Mouse (Mus musculus): ENCODE measurements around the gene Shisa4. TPM values are rescaled to one million over a fixed set of nuclear protein-coding genes. Genes with fewer than 3 reads are reported as not detected.

Gene Shisa4
- polyA plus RNA-seq, 1 experiment from 2014 or later, result 43.5 TPM

GRCm38 (mm10) chr1:135363446-135363845 lies 11.6 kb downstream of the Shisa4 start:
- Histone ChIP-seq H3K4me1 (no peaks in the 10 kb centered on the region), H3K27me3 (no peaks in the 10 kb centered on the region), H3K36me3 (no peaks in the 10 kb centered on the region), H3K9me3 (no peaks in the 10 kb centered on the region), H3K27ac (no peak overlapping the region), H3K4me2 (replicated peaks) (no peak overlapping the region), H3K9ac (no peak overlapping the region), H3K4me3 (no peak overlapping the region)
- WGBS, result 78% methylated on average over 8 of the region's 8 CpGs
- ATAC-seq (ENCODE audit: insufficient number of reproducible peaks, insufficient read depth, low FRiP score, low TSS enrichment), result no peak

DNA sequence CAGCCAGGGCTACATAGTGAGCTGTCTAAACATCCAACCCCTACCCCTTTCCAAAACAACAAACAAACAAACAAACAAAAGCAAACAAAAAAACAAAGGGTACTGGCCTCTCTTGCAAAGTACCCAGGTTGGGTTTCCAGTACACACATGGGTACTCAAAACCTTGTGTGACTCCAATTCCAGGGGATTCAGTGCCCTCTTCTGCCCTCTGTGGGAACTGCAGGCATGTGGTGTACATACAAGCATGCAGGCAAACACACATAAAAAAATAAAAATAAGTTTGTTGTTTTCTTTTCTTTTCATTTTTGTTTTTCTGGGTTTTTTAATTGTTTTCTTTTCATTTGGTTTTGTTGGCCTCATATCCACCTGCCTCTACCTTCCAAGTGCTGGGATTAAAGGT lies 12.9 kb downstream of the Shisa4 start:
- Histone ChIP-seq H3K27ac (no peak overlapping the region), H3K4me1 (no peaks in the 10 kb centered on the region), H3K4me3 (no peak overlapping the region), H3K9me3 (no peaks in the 10 kb centered on the region), H3K27me3 (no peaks in the 10 kb centered on the region), H3K36me3 (no peaks in the 10 kb centered on the region), H3K9ac (no peak overlapping the region), H3K4me2 (replicated peaks) (no peak overlapping the region)
- ATAC-seq (ENCODE audit: insufficient number of reproducible peaks, insufficient read depth, low FRiP score, low TSS enrichment), result no peak

GRCm38 (mm10) chr1:135361491-135361890 lies 13.5 kb downstream of the Shisa4 start:
- no peak for ATAC-seq (ENCODE audit: insufficient number of reproducible peaks, insufficient read depth, low FRiP score, low TSS enrichment)
- Histone ChIP-seq H3K4me3 (no peak overlapping the region), H3K4me2 (replicated peaks) (no peak overlapping the region), H3K9ac (no peak overlapping the region), H3K36me3 (no peaks in the 10 kb centered on the region), H3K27ac (no peak overlapping the region), H3K9me3 (no peaks in the 10 kb centered on the region), H3K4me1 (no peaks in the 10 kb centered on the region), H3K27me3 (no peaks in the 10 kb centered on the region)
- 84% methylated on average over 4 of the region's 4 CpGs for WGBS

GRCm38 (mm10) chr1:135359071-135359470 lies 16.0 kb downstream of the Shisa4 start:
- WGBS, result 49% methylated on average over 2 of the region's 2 CpGs
- Histone ChIP-seq H3K9ac (no peak overlapping the region), H3K36me3 (no peaks in the 10 kb centered on the region), H3K27me3 (no peaks in the 10 kb centered on the region), H3K27ac (no peak overlapping the region), H3K4me2 (replicated peaks) (no peak overlapping the region), H3K4me3 (no peak overlapping the region), H3K4me1 (no peaks in the 10 kb centered on the region), H3K9me3 (no peaks in the 10 kb centered on the region)
- no peak for ATAC-seq (ENCODE audit: insufficient number of reproducible peaks, insufficient read depth, low FRiP score, low TSS enrichment)

- no peak overlapping the region for H3K27ac ChIP-seq
Measured at GRCm38 (mm10) chr1:135351953-135352352, 23.1 kb downstream of the Shisa4 start.

DNA sequence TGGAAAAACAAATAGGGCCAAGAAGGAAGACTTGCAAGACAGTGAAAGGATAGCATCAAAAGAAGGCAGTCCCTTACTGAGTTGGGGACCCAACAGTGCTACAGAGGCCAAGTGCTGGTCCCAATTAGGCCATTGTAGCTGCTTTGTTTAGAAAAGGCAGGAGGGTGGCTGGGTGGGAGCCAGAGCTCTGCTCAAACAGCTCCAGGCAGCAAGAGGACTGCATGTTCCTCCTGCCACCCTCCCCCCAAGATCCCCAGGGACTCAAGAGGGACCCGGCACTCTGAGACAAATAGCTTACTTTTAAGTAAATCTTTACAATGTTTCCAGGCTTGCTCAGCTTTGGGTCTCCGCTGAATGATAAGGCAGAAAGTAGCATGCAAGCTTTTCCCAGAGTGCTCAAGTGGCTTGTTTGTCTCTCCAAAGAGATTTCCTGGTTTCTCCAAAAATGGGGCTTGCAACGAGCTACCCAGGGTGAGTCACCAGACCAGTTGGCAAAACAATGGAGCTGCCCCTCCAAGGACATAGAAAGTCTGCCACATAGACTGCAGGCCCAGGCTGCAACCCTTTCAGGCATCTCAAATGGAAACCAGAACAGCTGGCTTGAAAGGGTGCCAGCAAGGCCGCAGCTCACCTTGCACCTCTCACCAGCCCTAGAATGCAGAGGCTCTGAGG lies 27.4 kb downstream of the Shisa4 start:
- Histone ChIP-seq H3K4me1 (peaks cover 10% of the 10 kb centered on the region; the same call in 1 of the 2 replicates), H3K9ac (no peak overlapping the region), H3K4me3 (no peak overlapping the region), H3K27me3 (no peaks in the 10 kb centered on the region), H3K4me2 (replicated peaks) (no peak overlapping the region), H3K27ac (no peak overlapping the region), H3K9me3 (no peaks in the 10 kb centered on the region), H3K36me3 (no peaks in the 10 kb centered on the region)
- WGBS, result 54% methylated on average over 4 of the region's 4 CpGs
- no peak for ATAC-seq (ENCODE audit: insufficient number of reproducible peaks, insufficient read depth, low FRiP score, low TSS enrichment)

More at GRCm38 (mm10) chr1:135351953-135352352, 23.1 kb downstream of the Shisa4 start:
- WGBS, result 80% methylated on average over 3 of the region's 3 CpGs
- no peaks in the 10 kb centered on the region for H3K27me3 ChIP-seq
- no peak overlapping the region for H3K9ac ChIP-seq
- no peaks in the 10 kb centered on the region for H3K9me3 ChIP-seq
- no peaks in the 10 kb centered on the region for H3K36me3 ChIP-seq
- no peak overlapping the region for H3K4me3 ChIP-seq
- H3K4me2 ChIP-seq (replicated peaks), result no peak overlapping the region
- peaks cover 10% of the 10 kb centered on the region; the same call in 1 of the 2 replicates for H3K4me1 ChIP-seq
- ATAC-seq (ENCODE audit: insufficient number of reproducible peaks, insufficient read depth, low FRiP score, low TSS enrichment), result no peak

DNA sequence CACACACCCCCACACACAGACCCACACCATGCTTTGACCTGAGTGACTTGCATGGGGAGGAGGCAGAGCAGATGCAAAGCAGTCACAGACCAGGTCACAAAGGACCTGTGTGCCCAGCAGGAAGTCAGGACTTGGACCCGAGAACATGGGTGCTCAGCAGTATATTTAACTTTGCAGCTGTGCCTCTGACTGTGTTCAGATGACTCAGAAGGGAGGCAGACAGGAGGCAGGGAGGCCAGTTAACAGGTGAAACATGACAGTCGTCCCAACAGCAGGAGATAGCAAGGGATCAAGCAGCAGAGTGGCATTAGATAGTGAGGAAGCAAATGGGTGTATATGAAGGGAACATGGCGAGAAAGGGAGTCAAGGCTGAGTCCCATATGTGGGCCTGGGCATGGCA lies 28.1 kb downstream of the Shisa4 start:
- Histone ChIP-seq H3K36me3 (no peaks in the 10 kb centered on the region), H3K4me2 (replicated peaks) (no peak overlapping the region), H3K9me3 (no peaks in the 10 kb centered on the region), H3K9ac (no peak overlapping the region), H3K27me3 (no peaks in the 10 kb centered on the region), H3K4me1 (peaks cover 10% of the 10 kb centered on the region; the same call in 1 of the 2 replicates), H3K4me3 (no peak overlapping the region), H3K27ac (no peak overlapping the region)
- no peak for ATAC-seq (ENCODE audit: insufficient number of reproducible peaks, insufficient read depth, low FRiP score, low TSS enrichment)
- whole genome bisulfite sequencing, result 60% methylated on average over 3 of the region's 3 CpGs

DNA sequence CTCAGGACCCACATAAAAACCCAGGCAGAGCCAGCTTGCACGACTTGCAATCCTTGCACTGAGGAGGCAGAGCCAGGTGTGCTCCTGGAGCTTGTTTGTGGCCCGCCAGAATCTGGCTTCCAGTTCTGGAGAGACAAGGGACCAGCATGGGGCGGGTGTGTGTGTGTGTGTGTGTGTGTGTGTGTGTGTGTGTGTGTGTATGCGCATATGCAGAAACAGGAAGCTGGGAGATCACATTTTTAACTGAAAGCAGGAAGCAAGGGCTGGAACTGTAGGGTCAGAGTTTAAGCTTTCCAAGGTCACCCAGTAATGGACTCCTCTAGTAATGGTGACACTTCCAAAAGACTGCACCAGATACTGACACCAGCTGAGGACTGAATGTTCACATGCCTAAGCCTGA lies 31.0 kb downstream of the Shisa4 start:
- 55% methylated on average over 4 of the region's 4 CpGs for WGBS
- ATAC-seq (ENCODE audit: insufficient number of reproducible peaks, insufficient read depth, low FRiP score, low TSS enrichment), result no peak
- no peaks in the 10 kb centered on the region for H3K27me3 ChIP-seq

DNA sequence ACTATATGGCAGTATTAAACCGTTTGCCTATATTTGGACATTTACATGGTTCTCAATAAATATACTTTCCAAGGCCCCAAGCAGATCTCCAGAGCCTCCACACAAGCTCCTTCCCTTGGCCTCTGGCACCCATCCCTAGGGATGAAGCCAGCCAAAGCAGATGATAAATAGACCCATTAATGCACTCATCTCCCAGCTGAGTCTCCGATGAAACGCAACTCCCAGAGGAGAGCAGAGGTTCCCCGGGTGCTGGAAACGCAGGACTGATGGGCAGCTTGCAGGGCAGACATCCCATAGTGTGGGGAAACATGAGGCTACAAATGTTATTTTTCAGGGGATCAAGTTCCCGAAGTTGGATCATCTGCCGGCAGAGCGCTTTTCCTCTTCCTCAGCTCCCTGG lies 33.1 kb downstream of the Shisa4 start:
- no peaks in the 10 kb centered on the region for H3K36me3 ChIP-seq
- 67% methylated on average over 8 of the region's 8 CpGs for WGBS
- no peak overlapping the region for H3K27ac ChIP-seq
- no peaks in the 10 kb centered on the region for H3K27me3 ChIP-seq
- H3K9me3 ChIP-seq, result no peaks in the 10 kb centered on the region
- no peak overlapping the region for H3K4me2 ChIP-seq (replicated peaks)
- no peak for ATAC-seq (ENCODE audit: insufficient number of reproducible peaks, insufficient read depth, low FRiP score, low TSS enrichment)
- H3K9ac ChIP-seq, result no peak overlapping the region
- H3K4me1 ChIP-seq, result no peaks in the 10 kb centered on the region
- H3K4me3 ChIP-seq, result no peak overlapping the region

More for the DNA sequence above, 31.0 kb downstream of the Shisa4 start:
- Histone ChIP-seq H3K4me3 (no peak overlapping the region), H3K36me3 (no peaks in the 10 kb centered on the region), H3K27ac (no peak overlapping the region), H3K4me2 (replicated peaks) (no peak overlapping the region), H3K4me1 (peaks cover 10% of the 10 kb centered on the region; the same call in 1 of the 2 replicates), H3K9ac (no peak overlapping the region), H3K9me3 (no peaks in the 10 kb centered on the region)

DNA sequence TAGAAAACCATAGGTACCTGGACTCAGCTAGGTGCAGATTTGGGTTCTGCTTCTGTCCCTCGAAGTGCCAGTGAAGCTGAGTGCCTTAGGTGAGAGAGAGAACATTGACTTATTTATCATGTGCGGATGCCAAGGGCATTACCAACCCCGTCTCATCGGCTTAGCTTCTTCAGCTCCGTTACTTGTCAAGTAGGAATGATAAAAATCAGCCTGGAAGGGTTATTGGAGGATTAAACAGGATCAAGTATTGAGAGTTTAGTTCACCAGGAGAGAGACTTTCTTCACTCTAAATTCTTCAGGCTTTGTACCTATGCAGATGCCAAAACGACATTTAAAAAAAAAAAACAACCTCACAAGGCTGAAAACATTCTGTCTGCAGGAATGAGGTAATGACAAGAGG lies 44.5 kb downstream of the Shisa4 start:
- no peaks in the 10 kb centered on the region for H3K36me3 ChIP-seq
- no peaks in the 10 kb centered on the region for H3K27me3 ChIP-seq
- no peak overlapping the region for H3K4me3 ChIP-seq
- H3K9me3 ChIP-seq, result no peaks in the 10 kb centered on the region
- H3K4me1 ChIP-seq, result 0 out of 2 replicates have a peak, but pooled peaks cover 6% of the 10 kb centered on the region
- no peak overlapping the region for H3K9ac ChIP-seq
- no peak for ATAC-seq (ENCODE audit: insufficient number of reproducible peaks, insufficient read depth, low FRiP score, low TSS enrichment)
- WGBS, result 76% methylated on average over 6 of the region's 6 CpGs
- H3K27ac ChIP-seq, result no peak overlapping the region
- no peak overlapping the region for H3K4me2 ChIP-seq (replicated peaks)

- WGBS, result 54% methylated on average over 5 of the region's 5 CpGs
Measured at GRCm38 (mm10) chr1:135328368-135328767, 46.7 kb downstream of the Shisa4 start.

DNA sequence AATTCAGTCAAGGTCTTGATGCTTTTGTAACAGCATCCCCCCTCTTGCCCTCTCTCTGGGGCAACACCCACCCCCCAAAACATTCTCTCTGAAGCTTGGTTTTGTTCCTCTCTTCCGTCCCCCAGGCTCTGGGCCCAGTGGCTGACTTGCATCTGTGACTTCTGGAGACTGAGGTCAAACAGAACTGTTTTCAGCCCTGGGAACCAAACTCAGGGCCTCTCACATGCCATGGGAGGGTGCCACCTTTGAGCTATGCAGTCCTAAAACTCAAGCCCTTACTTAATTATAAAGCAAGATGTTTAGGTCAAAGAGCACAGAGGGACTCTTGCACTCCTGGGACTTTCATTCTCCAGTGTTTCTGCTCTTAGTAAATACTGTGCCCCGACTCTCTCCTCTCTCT lies 49.1 kb downstream of the Shisa4 start:
- Histone ChIP-seq H3K27ac (no peak overlapping the region), H3K36me3 (no peaks in the 10 kb centered on the region), H3K4me3 (no peak overlapping the region), H3K27me3 (no peaks in the 10 kb centered on the region), H3K4me2 (replicated peaks) (no peak overlapping the region), H3K4me1 (peaks cover 23% of the 10 kb centered on the region; the same call in 1 of the 2 replicates), H3K9me3 (no peaks in the 10 kb centered on the region), H3K9ac (no peak overlapping the region)
- 84% methylated on average over 2 of the region's 2 CpGs for WGBS
- no peak for ATAC-seq (ENCODE audit: insufficient number of reproducible peaks, insufficient read depth, low FRiP score, low TSS enrichment)

More at GRCm38 (mm10) chr1:135328368-135328767, 46.7 kb downstream of the Shisa4 start:
- no peak overlapping the region for H3K4me3 ChIP-seq
- no peaks in the 10 kb centered on the region for H3K36me3 ChIP-seq
- no peaks in the 10 kb centered on the region for H3K27me3 ChIP-seq
- no peak overlapping the region for H3K4me2 ChIP-seq (replicated peaks)
- no peaks in the 10 kb centered on the region for H3K9me3 ChIP-seq
- peaks cover 23% of the 10 kb centered on the region; the same call in 1 of the 2 replicates for H3K4me1 ChIP-seq
- H3K27ac ChIP-seq, result no peak overlapping the region
- no peak for ATAC-seq (ENCODE audit: insufficient number of reproducible peaks, insufficient read depth, low FRiP score, low TSS enrichment)
- H3K9ac ChIP-seq, result no peak overlapping the region

All from embryonic facial prominence, embryonic 12.5 days (tissue).